Mouse (Mus musculus) layer of hippocampus, adult 2 months (tissue): ENCODE results near the gene Smim24. TPM values are rescaled to one million over a fixed set of nuclear protein-coding genes. Genes with fewer than 3 reads are reported as not detected.

Source experiments
- DNase-seq, 2 experiments: peaks; one replicate each; pipeline ENCODE4 v3.0.0; 2022; ENCODE audit warnings: low spot score in 2 of 2
- H3K27ac ChIP-seq: fragments of 200-600 bp; 2 replicates; pipeline ENCODE4 v1.8.1; 2022
- H3K4me3 ChIP-seq: fragments of 200-600 bp; 2 replicates; pipeline ENCODE4 v1.8.1; 2022; ENCODE audit warnings: mild to moderate bottlenecking
- CTCF ChIP-seq: fragments of 200-600 bp; conservative IDR thresholded peaks from 2 replicates; pipeline ENCODE4 v1.8.1; 2022; ENCODE audit warnings: antibody characterized with exemption, mild to moderate bottlenecking, moderate library complexity
- long read RNA-seq, 2 experiments: library from polyadenylated mRNA; stranded (forward); transcript quantifications; one replicate each; pipeline ENCODE4 v2.0.0; 2021; ENCODE audit warnings: borderline mapping rate in 2 of 2
- total RNA-seq, 2 experiments: library from RNA; stranded (reverse); gene quantifications; 2 replicates each; pipeline ENCODE4 v1.2.3; 2021

The Smim24 gene
- 1 to 10 TPM; 1.9 to 2.1 TPM for total RNA-seq
- long read RNA-seq, experiment 1, result 0 reads
- long read RNA-seq, experiment 2, partial matches to known transcripts, result 0 of 1 reads
- long read RNA-seq, experiment 2, other reads (novel, unspliced or antisense), result 1 of 1 reads

- Histone ChIP-seq H3K27ac (peak within 1 kb of the TSS; percentile 51), H3K4me3 (peak within 1 kb of the TSS; percentile 32; the same call in 1 of the 2 replicates)
- no peak for TF ChIP-seq CTCF
- no peak for DNase-seq
Measured at GRCm38 (mm10) chr10:81392781-81393185, at the start of gene Smim24. TSS of gene Smim24 (plus strand) at chr10:81393051.

GRCm38 (mm10) chr10:81344421-81345161 is 48.3 kb upstream of the Smim24 start:
- no peak for DNase-seq
- Histone ChIP-seq H3K4me3 (no peak overlapping the region), H3K27ac (no peak overlapping the region)
- peak; percentile 65 for TF ChIP-seq CTCF

- no peak for DNase-seq
- no peak for TF ChIP-seq CTCF
- no peak overlapping the region for H3K4me3 ChIP-seq
- no peak overlapping the region for H3K27ac ChIP-seq
Measured at GRCm38 (mm10) chr10:81345162-81345534, 47.7 kb upstream of the Smim24 start.

- peak in 1 of 2 experiments; percentile 47 for DNase-seq
- Histone ChIP-seq H3K4me3 (no peak overlapping the region), H3K27ac (no peak overlapping the region)
- peak; percentile 60 for TF ChIP-seq CTCF
Measured at GRCm38 (mm10) chr10:81346453-81347067, 46.3 kb upstream of the Smim24 start.

- TF ChIP-seq CTCF, result no peak
- no peak for DNase-seq
- Histone ChIP-seq H3K27ac (no peak overlapping the region), H3K4me3 (peak overlapping the region; percentile 84; the same call in 1 of the 2 replicates)
Measured at GRCm38 (mm10) chr10:81349146-81349545, 43.7 kb upstream of the Smim24 start.

- DNase-seq, result no peak
- peak overlapping the region; percentile 84 for H3K4me3 ChIP-seq
- H3K27ac ChIP-seq, result peak overlapping the region; percentile 76
- no peak for TF ChIP-seq CTCF
Measured at GRCm38 (mm10) chr10:81349961-81350350, 42.9 kb upstream of the Smim24 start.

GRCm38 (mm10) chr10:81350351-81351063 is 42.3 kb upstream of the Smim24 start, which contains the start of gene Hmg20b:
TSS of gene Hmg20b (minus strand) at chr10:81350480.
- peak within 1 kb of the TSS; percentile 92 for H3K27ac ChIP-seq

GRCm38 (mm10) chr10:81351678-81352291 is 41.1 kb upstream of the Smim24 start:
- H3K27ac ChIP-seq, result no peak overlapping the region
- H3K4me3 ChIP-seq, result no peak overlapping the region
- no peak for DNase-seq
- no peak for TF ChIP-seq CTCF

More at GRCm38 (mm10) chr10:81350351-81351063, 42.3 kb upstream of the Smim24 start, which contains the start of gene Hmg20b:
- peak; percentile 93 for TF ChIP-seq CTCF
- DNase-seq, result peak; percentile 99 to 100
- H3K4me3 ChIP-seq, result peak within 1 kb of the TSS; percentile 84

- DNase-seq, result no peak
- no peak for TF ChIP-seq CTCF
- Histone ChIP-seq H3K4me3 (no peak overlapping the region), H3K27ac (no peak overlapping the region)
Measured at GRCm38 (mm10) chr10:81354738-81355477, 37.9 kb upstream of the Smim24 start.

GRCm38 (mm10) chr10:81355533-81355932 is 37.3 kb upstream of the Smim24 start:
- DNase-seq, result no peak
- Histone ChIP-seq H3K4me3 (no peak overlapping the region), H3K27ac (no peak overlapping the region)
- TF ChIP-seq CTCF, result no peak

- DNase-seq, result no peak
- no peak for TF ChIP-seq CTCF
- H3K27ac ChIP-seq, result peak overlapping the region; percentile 55; the same call in 1 of the 2 replicates
- H3K4me3 ChIP-seq, result peak overlapping the region; percentile 83
Measured at GRCm38 (mm10) chr10:81356352-81356990, 36.4 kb upstream of the Smim24 start.
